Mouse (Mus musculus): Measurements from ENCODE around the gene Cmtm8.

- TF ChIP-seq CTCF (IDR thresholded peaks at IDR 0.05; ENCODE audit: control insufficient read depth, insufficient read depth, insufficient read length) (no peak), USF1 (IDR thresholded peaks at IDR 0.05; ENCODE audit: low read depth) (no peak), MAX (IDR thresholded peaks at IDR 0.05) (no peak), MYOD1 (IDR thresholded peaks at IDR 0.05; ENCODE audit: control insufficient read depth, insufficient read length, low read depth) (no peak)
Measured at GRCm38 (mm10) chr9:114752311-114752710, 91.6 kb downstream of the Cmtm8 start.
